Mouse (Mus musculus) embryonic fibroblast, embryonic 13.5 days (primary cell): Measurements from ENCODE around the gene Ephb1.

Experiments used
- CTCF ChIP-seq: IDR thresholded peaks from 2 replicates; pipeline ENCODE4 v1.5.1; 2011; ENCODE audit warnings: mild to moderate bottlenecking, control low read depth, low read length, moderate library complexity, borderline replicate concordance; ENCODE audit not compliant: insufficient read depth
- POLR2A ChIP-seq: IDR thresholded peaks from 2 replicates; pipeline ENCODE4 v1.6.1; 2011; ENCODE audit warnings: low read depth, mild to moderate bottlenecking, control low read depth, low read length, moderate library complexity

DNA sequence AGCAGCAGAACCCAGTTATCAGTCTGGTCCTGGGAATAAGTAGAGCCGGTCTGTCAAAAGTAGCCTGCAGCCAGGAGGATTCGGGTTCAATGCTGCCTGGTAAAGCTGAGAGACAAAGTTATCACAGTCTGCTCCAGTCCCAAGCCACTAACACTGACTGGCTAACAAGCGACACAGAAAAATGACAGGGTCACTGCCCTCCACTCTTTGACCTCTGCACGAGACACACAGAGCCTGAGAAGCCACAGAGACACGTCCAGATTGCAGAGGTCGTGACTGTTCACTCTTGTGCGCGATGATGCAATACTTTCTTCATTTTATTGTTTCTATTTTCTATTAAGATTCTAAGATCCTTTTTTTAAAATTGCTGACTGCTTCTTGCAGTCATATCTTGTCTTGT is 33.8 kb upstream of the Ephb1 start:
- no peak for TF ChIP-seq CTCF
- no peak for TF ChIP-seq POLR2A
